Mouse (Mus musculus): Measurements from ENCODE around the gene Gm5294. TPM values are rescaled to one million over a fixed set of nuclear protein-coding genes. Genes with fewer than 3 reads are reported as not detected.

The Gm5294 gene
- polyA plus RNA-seq, 1 experiment from 2014 or later = not detected

DNA sequence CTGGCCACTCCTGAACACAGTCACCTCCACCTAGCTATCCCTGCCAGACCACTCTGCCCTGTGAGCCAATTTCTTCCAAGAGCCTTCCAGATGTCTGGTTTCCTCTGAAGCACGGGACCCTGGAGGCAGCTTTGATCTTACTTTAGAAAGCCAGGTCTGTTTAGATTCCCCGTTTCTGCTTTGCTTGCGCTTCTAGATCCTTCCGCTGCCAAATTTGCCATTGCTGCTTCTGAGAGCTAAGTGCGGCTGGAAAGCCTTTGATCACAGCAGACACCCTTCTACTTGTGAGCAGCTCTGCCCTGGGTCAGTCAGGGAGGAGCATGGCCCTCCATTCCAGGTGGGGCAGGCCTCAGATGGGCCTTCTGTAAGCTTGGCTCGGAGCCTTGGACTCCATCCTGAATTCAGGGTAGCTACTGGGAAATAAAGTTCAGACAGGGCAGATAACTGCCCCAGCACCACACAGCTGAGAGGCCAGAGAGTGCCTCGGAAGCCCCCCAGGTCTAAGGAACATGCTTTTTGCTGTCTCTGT lies 18.2 kb upstream of the Gm5294 start:
- ATAC-seq (ENCODE audit: insufficient number of reproducible peaks, insufficient read depth, low FRiP score, low TSS enrichment, low read depth) = no peak
- Histone ChIP-seq H3K4me1 (replicated peaks) (0 out of 2 replicates have a peak, but pooled peaks cover 10% of the 10 kb centered on the region), H3K27ac (no peak overlapping the region), H3K9me3 (no peaks in the 10 kb centered on the region), H3K27me3 (no peaks in the 10 kb centered on the region), H3K4me2 (no peak overlapping the region), H3K36me3 (no peaks in the 10 kb centered on the region), H3K9ac (replicated peaks) (no peak overlapping the region), H3K4me3 (replicated peaks) (no peak overlapping the region)
- 30% methylated on average over 7 of the region's 7 CpGs for WGBS

DNA sequence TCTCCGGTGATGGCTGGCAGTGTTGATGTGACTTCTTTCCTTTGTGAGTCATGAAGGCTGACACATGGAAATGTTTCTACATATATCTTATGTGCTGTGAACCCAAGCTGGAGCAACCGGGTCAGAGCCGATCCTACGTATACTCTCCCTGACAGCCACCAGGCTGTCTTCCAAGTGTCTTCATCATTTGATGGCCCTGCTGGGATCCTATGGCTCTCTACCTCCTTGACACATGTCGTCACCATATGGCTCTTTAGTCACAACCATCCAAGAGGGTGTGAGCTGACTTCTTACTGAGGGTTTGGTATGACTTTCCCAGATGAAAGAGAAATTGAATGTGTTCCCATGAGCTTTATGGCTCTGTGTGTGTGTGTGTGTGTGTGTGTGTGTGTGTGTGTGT lies 15.6 kb upstream of the Gm5294 start:
- Histone ChIP-seq H3K4me1 (replicated peaks) (0 out of 2 replicates have a peak, but pooled peaks cover 10% of the 10 kb centered on the region), H3K36me3 (no peaks in the 10 kb centered on the region), H3K4me3 (replicated peaks) (no peak overlapping the region), H3K9me3 (no peaks in the 10 kb centered on the region), H3K9ac (replicated peaks) (no peak overlapping the region), H3K27ac (no peak overlapping the region), H3K27me3 (no peaks in the 10 kb centered on the region), H3K4me2 (no peak overlapping the region)
- no peak for ATAC-seq (ENCODE audit: insufficient number of reproducible peaks, insufficient read depth, low FRiP score, low TSS enrichment, low read depth)
- WGBS = 96% methylated on average over 5 of the region's 5 CpGs

DNA sequence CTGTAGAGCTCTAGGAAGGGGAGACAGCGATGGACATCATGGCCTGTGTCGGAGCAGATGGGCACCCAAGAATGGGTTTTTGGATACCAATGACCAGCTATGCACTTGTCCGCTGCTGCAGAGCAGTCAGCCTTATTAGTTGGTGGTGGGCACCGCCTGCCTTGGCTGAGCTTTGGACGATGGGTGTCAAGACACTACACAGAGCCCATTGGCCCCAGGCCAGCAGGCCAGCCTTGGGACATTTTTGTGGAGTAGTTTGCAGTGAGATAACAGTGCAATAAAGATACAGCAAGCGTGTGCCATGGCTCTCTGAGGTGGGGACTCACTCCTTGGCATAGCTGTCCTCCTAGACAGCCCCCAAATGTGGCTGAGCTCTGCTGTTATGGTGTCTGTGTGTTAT lies 10.1 kb upstream of the Gm5294 start:
- no peak overlapping the region for H3K4me3 ChIP-seq (replicated peaks)
- H3K36me3 ChIP-seq = no peaks in the 10 kb centered on the region
- H3K4me2 ChIP-seq = no peak overlapping the region
- H3K27me3 ChIP-seq = no peaks in the 10 kb centered on the region
- H3K9ac ChIP-seq (replicated peaks) = no peak overlapping the region
- H3K27ac ChIP-seq = no peak overlapping the region
- 89% methylated on average over 6 of the region's 6 CpGs for WGBS
- no peak for ATAC-seq (ENCODE audit: insufficient number of reproducible peaks, insufficient read depth, low FRiP score, low TSS enrichment, low read depth)
- no peaks in the 10 kb centered on the region for H3K9me3 ChIP-seq
- H3K4me1 ChIP-seq (replicated peaks) = no peaks in the 10 kb centered on the region

DNA sequence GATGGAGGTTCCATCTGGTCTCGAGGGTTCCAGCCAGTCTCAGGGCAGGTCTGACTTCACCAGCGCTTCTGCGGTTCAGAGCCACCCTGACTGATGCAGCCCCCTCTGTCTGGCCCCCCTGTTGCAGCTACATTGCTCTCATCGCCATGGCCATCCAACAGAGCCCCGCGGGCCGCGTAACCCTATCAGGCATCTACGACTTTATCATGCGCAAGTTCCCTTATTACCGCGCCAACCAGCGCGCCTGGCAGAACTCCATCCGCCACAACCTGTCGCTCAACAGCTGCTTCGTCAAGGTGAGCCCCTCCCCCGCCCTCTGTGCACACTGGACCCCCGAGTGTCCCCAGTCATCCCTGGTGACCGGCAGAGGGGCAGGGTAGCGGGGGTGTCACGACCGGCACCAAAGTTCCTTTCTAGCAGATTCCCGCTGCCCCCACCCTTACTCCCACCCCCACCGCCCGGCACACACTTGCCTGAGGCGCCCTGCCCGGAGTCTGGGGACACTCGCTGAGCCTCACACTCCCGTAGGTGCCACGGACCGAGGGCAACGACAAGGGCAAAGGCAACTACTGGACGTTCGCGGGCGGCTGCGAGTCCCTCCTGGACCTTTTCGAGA lies 945 bp downstream of the Gm5294 start:
- H3K9me3 ChIP-seq = peaks cover 4% of the 10 kb centered on the region; the same call in 1 of the 2 replicates
- H3K27me3 ChIP-seq = peaks cover 76% of the 10 kb centered on the region
- peak overlapping the region; percentile 62 for H3K4me2 ChIP-seq
- H3K9ac ChIP-seq (replicated peaks) = peak overlapping the region; percentile 45
- no peaks in the 10 kb centered on the region for H3K36me3 ChIP-seq
- peak overlapping the region; percentile 34 for H3K4me3 ChIP-seq (replicated peaks)
- WGBS = 3% methylated on average over 39 of the region's 39 CpGs
- H3K27ac ChIP-seq = no peak overlapping the region
- ATAC-seq (ENCODE audit: insufficient number of reproducible peaks, insufficient read depth, low FRiP score, low TSS enrichment, low read depth) = no peak
- peaks cover 9% of the 10 kb centered on the region for H3K4me1 ChIP-seq (replicated peaks)

DNA sequence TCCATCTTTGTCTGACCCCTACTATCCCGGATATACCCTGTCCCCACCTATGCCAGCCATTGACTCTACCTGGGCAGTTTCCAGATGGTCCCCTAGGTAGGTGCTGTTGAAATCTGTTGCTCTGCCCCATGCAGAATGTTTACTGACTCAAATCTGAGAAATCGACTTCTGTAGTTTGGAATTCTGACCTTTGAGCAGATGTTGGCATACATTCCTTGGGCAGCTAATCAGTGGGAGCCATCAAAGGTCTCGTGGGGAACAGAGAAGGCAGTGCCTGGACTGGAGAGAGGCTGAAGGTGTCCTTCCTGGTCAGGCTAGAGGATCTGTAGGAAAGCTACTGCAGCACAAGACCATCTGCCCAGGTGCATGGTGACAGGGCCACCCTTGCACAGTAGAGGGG lies 5.2 kb downstream of the Gm5294 start:
- Histone ChIP-seq H3K27me3 (peaks cover 57% of the 10 kb centered on the region), H3K27ac (no peak overlapping the region), H3K4me2 (no peak overlapping the region), H3K9me3 (no peaks in the 10 kb centered on the region), H3K4me1 (replicated peaks) (peaks cover 13% of the 10 kb centered on the region), H3K4me3 (replicated peaks) (no peak overlapping the region), H3K9ac (replicated peaks) (no peak overlapping the region), H3K36me3 (no peaks in the 10 kb centered on the region)
- 67% methylated on average over 3 of the region's 3 CpGs for WGBS
- no peak for ATAC-seq (ENCODE audit: insufficient number of reproducible peaks, insufficient read depth, low FRiP score, low TSS enrichment, low read depth)

DNA sequence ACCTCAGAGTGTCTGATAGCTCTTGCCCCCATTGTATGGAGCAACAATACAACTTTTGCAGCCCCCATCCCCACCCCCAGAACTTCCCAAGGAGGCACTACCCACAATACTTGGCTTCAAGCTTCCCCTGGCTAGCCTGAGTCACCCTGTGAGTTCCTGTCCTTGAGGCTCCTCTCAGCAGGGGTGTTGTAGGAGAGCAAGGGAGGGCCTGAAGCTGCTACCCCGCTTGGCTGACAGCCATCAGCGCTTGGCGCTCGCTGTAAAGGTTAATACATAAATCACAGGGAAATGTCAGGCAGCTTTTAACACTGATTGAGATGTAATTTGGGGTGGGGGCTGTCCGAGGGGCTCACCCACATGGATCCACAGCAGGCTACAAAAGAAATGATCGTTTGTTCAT lies 13.5 kb downstream of the Gm5294 start:
- WGBS = 32% methylated on average over 6 of the region's 6 CpGs
- H3K4me1 ChIP-seq (replicated peaks) = peaks cover 10% of the 10 kb centered on the region
- 0 out of 2 replicates have a peak, but pooled peaks cover 2% of the 10 kb centered on the region for H3K27me3 ChIP-seq
- H3K36me3 ChIP-seq = no peaks in the 10 kb centered on the region
- no peak overlapping the region for H3K4me2 ChIP-seq
- no peak overlapping the region for H3K4me3 ChIP-seq (replicated peaks)
- H3K9ac ChIP-seq (replicated peaks) = no peak overlapping the region
- no peak for ATAC-seq (ENCODE audit: insufficient number of reproducible peaks, insufficient read depth, low FRiP score, low TSS enrichment, low read depth)
- H3K27ac ChIP-seq = no peak overlapping the region
- H3K9me3 ChIP-seq = no peaks in the 10 kb centered on the region

DNA sequence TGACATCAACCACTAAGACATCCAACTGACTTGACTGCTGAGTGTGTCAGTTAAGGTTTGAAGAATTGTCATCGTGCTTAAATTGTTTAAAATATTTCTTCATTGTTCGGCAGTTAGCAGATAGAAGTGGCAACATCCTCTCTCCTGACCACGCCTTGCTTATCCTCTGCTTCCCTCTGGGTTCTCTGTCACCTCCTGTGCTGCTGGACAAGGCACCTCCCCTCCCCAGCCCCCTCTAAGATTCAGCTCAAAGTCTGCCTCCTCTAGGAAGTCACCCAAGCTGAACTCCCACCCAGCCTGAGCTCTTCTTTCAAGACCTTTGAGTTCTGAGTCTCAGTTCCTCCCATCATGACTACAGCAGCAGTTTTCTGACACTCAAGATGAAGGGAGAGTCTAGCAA lies 15.0 kb downstream of the Gm5294 start:
- H3K9me3 ChIP-seq = no peaks in the 10 kb centered on the region
- H3K9ac ChIP-seq (replicated peaks) = no peak overlapping the region
- WGBS = 86% methylated on average over 3 of the region's 3 CpGs
- H3K4me3 ChIP-seq (replicated peaks) = no peak overlapping the region
- peaks cover 6% of the 10 kb centered on the region for H3K4me1 ChIP-seq (replicated peaks)
- no peak overlapping the region for H3K27ac ChIP-seq
- 0 out of 2 replicates have a peak, but pooled peaks cover 2% of the 10 kb centered on the region for H3K27me3 ChIP-seq
- H3K36me3 ChIP-seq = no peaks in the 10 kb centered on the region
- no peak for ATAC-seq (ENCODE audit: insufficient number of reproducible peaks, insufficient read depth, low FRiP score, low TSS enrichment, low read depth)
- no peak overlapping the region for H3K4me2 ChIP-seq

DNA sequence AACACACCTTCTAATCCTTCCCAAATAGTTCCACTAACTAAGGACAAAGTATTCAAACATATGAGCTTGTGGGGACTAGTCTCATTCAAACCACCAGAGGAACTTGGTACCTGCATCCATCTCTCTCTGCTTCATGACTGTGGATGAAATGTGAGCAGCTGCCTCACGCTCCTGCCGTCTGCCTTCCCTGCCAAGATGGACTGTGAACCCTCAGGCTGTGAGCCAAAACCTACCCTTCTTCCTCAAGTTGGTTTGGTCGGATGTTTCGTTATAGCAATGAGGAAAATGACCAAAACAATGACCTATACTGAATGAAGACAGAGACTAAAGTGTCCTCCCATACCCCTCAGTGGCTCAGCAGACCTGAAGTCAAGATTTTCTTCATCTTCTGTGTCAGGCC lies 21.1 kb downstream of the Gm5294 start:
- Histone ChIP-seq H3K27me3 (0 out of 2 replicates have a peak, but pooled peaks cover 6% of the 10 kb centered on the region), H3K4me3 (replicated peaks) (no peak overlapping the region), H3K36me3 (no peaks in the 10 kb centered on the region), H3K27ac (no peak overlapping the region), H3K4me2 (no peak overlapping the region), H3K9ac (replicated peaks) (no peak overlapping the region), H3K9me3 (no peaks in the 10 kb centered on the region), H3K4me1 (replicated peaks) (no peaks in the 10 kb centered on the region)
- no peak for ATAC-seq (ENCODE audit: insufficient number of reproducible peaks, insufficient read depth, low FRiP score, low TSS enrichment, low read depth)
- WGBS = 94% methylated on average over 4 of the region's 4 CpGs

DNA sequence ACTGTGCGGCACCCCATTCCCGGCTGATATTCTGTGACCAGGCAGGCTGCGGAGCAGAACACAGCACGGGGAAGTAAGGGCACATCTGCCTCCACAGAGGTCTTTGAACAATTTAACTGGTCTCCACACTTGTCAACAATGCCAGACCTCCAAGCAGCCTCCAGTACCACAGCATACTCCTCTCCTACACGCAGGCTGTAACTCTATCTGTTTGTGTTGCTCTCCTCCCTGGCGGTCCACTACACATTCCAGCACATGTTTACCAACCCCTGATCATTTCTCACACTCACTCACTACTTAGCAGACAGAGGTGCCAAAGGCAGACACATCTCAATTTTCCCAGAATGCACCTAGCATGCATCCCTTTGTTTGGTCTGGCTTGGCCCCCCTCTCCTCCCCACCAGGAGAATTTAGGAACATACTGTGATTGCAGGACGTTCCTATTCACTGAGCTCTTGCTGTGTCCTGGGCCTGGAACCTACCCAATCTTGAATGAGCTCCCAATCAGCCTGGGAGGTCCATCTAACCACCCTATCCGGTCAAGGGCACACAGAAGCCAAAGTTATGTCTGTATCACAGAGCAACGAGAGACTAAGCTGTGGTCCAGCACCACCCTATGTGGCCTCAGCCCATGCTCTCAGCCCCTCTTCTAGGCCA lies 23.4 kb downstream of the Gm5294 start:
- Histone ChIP-seq H3K9ac (replicated peaks) (no peak overlapping the region), H3K27ac (no peak overlapping the region), H3K4me2 (no peak overlapping the region), H3K9me3 (no peaks in the 10 kb centered on the region), H3K36me3 (no peaks in the 10 kb centered on the region), H3K4me1 (replicated peaks) (peaks cover 6% of the 10 kb centered on the region; the same call in 1 of the 2 replicates), H3K4me3 (replicated peaks) (no peak overlapping the region), H3K27me3 (peaks cover 17% of the 10 kb centered on the region; the same call in 1 of the 2 replicates)
- no peak for ATAC-seq (ENCODE audit: insufficient number of reproducible peaks, insufficient read depth, low FRiP score, low TSS enrichment, low read depth)
- WGBS = 79% methylated on average over 9 of the region's 9 CpGs

DNA sequence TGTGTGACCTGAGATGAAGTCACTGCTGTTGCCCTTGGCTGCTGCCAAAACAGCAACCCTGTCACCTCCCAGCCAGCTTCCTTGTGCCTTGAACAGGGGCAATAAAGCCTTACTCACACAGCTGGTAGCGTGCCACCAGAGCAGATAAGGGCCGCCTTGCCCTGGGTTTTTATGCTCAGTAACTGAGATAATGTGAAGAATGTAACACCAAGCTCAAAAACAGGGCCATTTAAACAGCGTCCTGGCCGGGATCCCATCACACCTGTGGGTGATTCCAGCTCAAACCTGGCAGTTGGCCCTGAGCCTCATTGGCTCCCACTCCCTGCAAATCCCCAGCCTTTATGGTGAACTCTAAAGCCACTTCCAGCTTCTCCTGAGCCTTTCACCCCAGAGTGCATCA lies 26.6 kb downstream of the Gm5294 start:
- Histone ChIP-seq H3K27me3 (peaks cover 20% of the 10 kb centered on the region; the same call in 1 of the 2 replicates), H3K9ac (replicated peaks) (no peak overlapping the region), H3K4me1 (replicated peaks) (peaks cover 6% of the 10 kb centered on the region; the same call in 1 of the 2 replicates), H3K9me3 (no peaks in the 10 kb centered on the region), H3K36me3 (no peaks in the 10 kb centered on the region), H3K27ac (no peak overlapping the region), H3K4me2 (no peak overlapping the region), H3K4me3 (replicated peaks) (no peak overlapping the region)
- 35% methylated on average over 4 of the region's 4 CpGs for WGBS
- no peak for ATAC-seq (ENCODE audit: insufficient number of reproducible peaks, insufficient read depth, low FRiP score, low TSS enrichment, low read depth)

DNA sequence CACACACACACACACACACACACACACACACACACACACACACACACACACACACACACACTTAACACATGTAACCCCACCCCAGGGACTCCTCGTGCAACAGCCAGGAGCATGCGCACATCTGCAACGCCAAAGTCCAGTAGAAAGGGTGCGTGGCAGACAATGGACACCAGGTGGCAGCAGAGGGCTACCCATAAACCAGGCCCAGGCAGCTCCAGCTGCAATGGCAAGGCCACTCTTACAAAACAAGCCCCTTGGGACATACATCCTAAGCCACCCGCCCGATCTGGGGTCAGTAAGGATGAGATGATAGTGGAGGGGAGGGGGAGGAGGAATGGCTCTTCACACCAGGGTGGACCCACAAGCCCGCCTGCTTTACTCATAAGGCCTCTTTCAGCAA lies 28.2 kb downstream of the Gm5294 start:
- Histone ChIP-seq H3K4me1 (replicated peaks) (peaks cover 6% of the 10 kb centered on the region; the same call in 1 of the 2 replicates), H3K9ac (replicated peaks) (no peak overlapping the region), H3K4me3 (replicated peaks) (no peak overlapping the region), H3K27me3 (peaks cover 20% of the 10 kb centered on the region; the same call in 1 of the 2 replicates), H3K27ac (no peak overlapping the region), H3K36me3 (no peaks in the 10 kb centered on the region), H3K4me2 (peak overlapping the region; percentile 38), H3K9me3 (peaks cover 6% of the 10 kb centered on the region; the same call in 1 of the 2 replicates)
- WGBS = 4% methylated on average over 7 of the region's 7 CpGs
- peak; percentile 75; the same call in 1 of the 2 replicates for ATAC-seq (ENCODE audit: insufficient number of reproducible peaks, insufficient read depth, low FRiP score, low TSS enrichment, low read depth)
